Mouse (Mus musculus): Measurements from ENCODE around the gene Mpc2. TPM values are rescaled to one million over a fixed set of nuclear protein-coding genes. Genes with fewer than 3 reads are reported as not detected.

Mpc2 gene
- polyA plus RNA-seq (2014; fragmentation: Illumina TruSeq; extraction: RNeasy Lipid Tissue Mini Kit (QIAGEN cat#74804)) = 163 TPM

DNA sequence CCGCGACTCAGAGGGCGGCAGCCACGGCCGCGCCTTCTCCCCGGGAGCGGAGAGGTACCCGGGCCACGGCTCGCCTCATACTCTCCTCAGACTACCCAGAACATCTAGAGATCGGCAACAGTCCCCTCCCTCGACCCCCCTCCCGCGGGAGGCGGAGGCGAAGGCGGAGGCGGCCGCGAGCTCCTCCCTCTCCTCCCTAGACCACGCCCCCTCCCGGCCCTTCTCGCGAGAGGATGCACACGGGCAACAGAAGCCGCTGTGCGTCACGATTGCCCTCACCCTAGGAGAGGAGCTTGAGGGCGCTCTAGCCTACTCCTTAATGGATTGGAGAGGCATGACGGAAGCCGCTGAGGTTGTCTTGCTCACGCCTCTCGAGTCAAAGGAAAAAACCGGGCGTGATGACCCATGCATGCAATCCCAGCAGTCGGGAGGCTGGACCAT, at the start of gene Mpc2, which contains the start of gene Dcaf6:
Gene Mpc2 (plus strand): TSS at position 278 of the 441 bp plus-strand sequence.
Gene Dcaf6 (minus strand): TSS at position 116 of the 441 bp plus-strand sequence.

DNA sequence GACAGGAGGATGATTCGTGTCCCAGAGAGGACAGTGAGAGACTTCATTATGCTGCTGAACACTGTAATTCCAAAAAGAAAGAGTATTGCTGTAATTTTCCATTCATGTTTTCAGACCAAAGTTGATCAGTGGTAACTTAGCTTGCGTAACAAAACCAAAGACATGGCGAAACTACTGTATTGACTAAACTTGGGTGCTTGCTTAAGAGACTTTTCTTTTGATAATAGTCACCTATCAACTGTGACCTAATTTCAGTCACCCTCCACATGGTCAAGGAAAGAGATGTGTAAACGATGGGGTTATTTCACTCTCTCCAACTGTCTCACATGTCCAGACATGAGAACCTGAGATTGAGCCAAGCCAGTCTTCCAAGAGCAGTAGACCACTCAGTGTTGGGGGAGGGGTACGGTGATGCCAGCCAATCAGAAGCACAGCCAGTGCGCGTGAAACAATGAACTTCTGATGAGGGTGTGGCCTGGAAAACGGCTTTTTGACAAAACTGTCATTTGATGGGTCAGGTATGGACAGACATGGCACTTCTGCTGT, 24.3 kb downstream of the Mpc2 start, which contains the start of gene Adcy10:
Gene Adcy10 (plus strand): TSS at position 496 of the 546 bp plus-strand sequence.

Other genes starting within 250 kb of the Mpc2 start
- gene Tiprl, start 223.6 kb upstream of the Mpc2 start, polyA plus RNA-seq (2014; fragmentation: Illumina TruSeq; extraction: RNeasy Lipid Tissue Mini Kit (QIAGEN cat#74804)) = 127 TPM
- gene Gpr161, start 164.8 kb upstream of the Mpc2 start, polyA plus RNA-seq (2014; fragmentation: Illumina TruSeq; extraction: RNeasy Lipid Tissue Mini Kit (QIAGEN cat#74804)) = 7.2 TPM
- 43.4 TPM for gene Dcaf6, start 162 bp upstream of the Mpc2 start, polyA plus RNA-seq (2014; fragmentation: Illumina TruSeq; extraction: RNeasy Lipid Tissue Mini Kit (QIAGEN cat#74804))
- gene Adcy10, start 24.5 kb downstream of the Mpc2 start, polyA plus RNA-seq (2014; fragmentation: Illumina TruSeq; extraction: RNeasy Lipid Tissue Mini Kit (QIAGEN cat#74804)) = not detected
- gene Mpzl1, start 173.9 kb downstream of the Mpc2 start, polyA plus RNA-seq (2014; fragmentation: Illumina TruSeq; extraction: RNeasy Lipid Tissue Mini Kit (QIAGEN cat#74804)) = 69.1 TPM
- gene Rcsd1, start 249.1 kb downstream of the Mpc2 start, polyA plus RNA-seq (2014; fragmentation: Illumina TruSeq; extraction: RNeasy Lipid Tissue Mini Kit (QIAGEN cat#74804)) = 11.3 TPM